Mouse (Mus musculus) limb, embryonic 14.5 days (tissue): ENCODE measurements at regions not wholly inside any gene's neighbourhood (a gene's known extent, or its start where the extent isn't known, plus 50 kb on each side); places are given as distances from the start of the nearest gene placed in this dataset.
"Not testable (repeated sequence)": the region's sequence is repeated elsewhere in the genome, so short reads cannot be mapped to it uniquely, and the experiment has no call there.

Experiments used
- ATAC-seq: fragments of 200-750 bp; cut with Nextera tagmentation; 2 replicates; pipeline ENCODE4 v1.8.0; 2017; ENCODE audit warnings: low read depth, moderate number of reproducible peaks, moderate TSS enrichment; ENCODE audit not compliant: low FRiP score
- DNase-seq: peaks from one replicate; pipeline ENCODE4 v3.0.0-alpha.2; 2015; ENCODE audit warnings: low spot score
- H3K27ac ChIP-seq: fragments of 300-500 bp; sonication (generic); replicated peaks from 2 replicates; pipeline ENCODE4 v1.5.1; 2014; ENCODE audit warnings: low read depth, mild to moderate bottlenecking, low read length, moderate library complexity, mixed read lengths
- H3K27me3 ChIP-seq: fragments of 300-500 bp; sonication (generic); 2 replicates; pipeline ENCODE4 v1.6.1; 2014; ENCODE audit warnings: low read length, mixed read lengths; ENCODE audit not compliant: control insufficient read depth, insufficient read depth
- H3K36me3 ChIP-seq: fragments of 300-500 bp; sonication (generic); 2 replicates; pipeline ENCODE4 v1.6.1; 2014; ENCODE audit warnings: mild to moderate bottlenecking, low read length, moderate library complexity, mixed read lengths; ENCODE audit not compliant: control insufficient read depth, insufficient read depth
- H3K4me1 ChIP-seq: fragments of 300-500 bp; sonication (generic); 2 replicates; pipeline ENCODE4 v1.6.1; 2014; ENCODE audit warnings: antibody characterized with exemption, low read length, mixed read lengths; ENCODE audit not compliant: control insufficient read depth, insufficient read depth
- H3K4me2 ChIP-seq: fragments of 300-500 bp; sonication (generic); replicated peaks from 2 replicates; pipeline ENCODE4 v1.6.1; 2014; ENCODE audit warnings: low read depth, mild to moderate bottlenecking, low read length, moderate library complexity; ENCODE audit not compliant: severe bottlenecking
- H3K4me3 ChIP-seq: fragments of 300-500 bp; sonication (generic); replicated peaks from 2 replicates; pipeline ENCODE4 v1.5.1; 2014; ENCODE audit warnings: low read length
- H3K9ac ChIP-seq: fragments of 300-500 bp; sonication (generic); 2 replicates; pipeline ENCODE4 v1.6.1; 2014; ENCODE audit warnings: mild to moderate bottlenecking, low read depth, low read length, moderate library complexity; ENCODE audit not compliant: severe bottlenecking
- H3K9me3 ChIP-seq: fragments of 300-500 bp; sonication (generic); 2 replicates; pipeline ENCODE4 v1.6.1; 2016; ENCODE audit warnings: low read length; ENCODE audit not compliant: control insufficient read depth
- POLR2A ChIP-seq: fragments of 200-500 bp; IDR thresholded peaks from 2 replicates; pipeline ENCODE4 v1.8.0; 2012; ENCODE audit warnings: inconsistent platforms, mild to moderate bottlenecking, moderate library complexity, borderline replicate concordance; ENCODE audit not compliant: insufficient read depth, insufficient read length; ENCODE audit errors: extremely low read depth
- WGBS: fragments of 180-500 bp; shearing (Covaris S2); extraction: QIAGEN DNeasy Blood & Tissue Kit; methylation state at CpG from one replicate; pipeline ENCODE4 v1.1.7; 2014; 5-methylcytosine and 5-hydroxymethylcytosine counted together

- Histone ChIP-seq H3K9me3 (no peaks in the 10 kb centered on the region), H3K9ac (no peak overlapping the region), H3K4me1 (no peaks in the 10 kb centered on the region), H3K36me3 (no peaks in the 10 kb centered on the region), H3K4me3 (no peak overlapping the region), H3K4me2 (no peak overlapping the region), H3K27ac (no peak overlapping the region), H3K27me3 (no peaks in the 10 kb centered on the region)
- ATAC-seq (no peak), DNase-seq (no peak)
- 79% methylated on average over 10 of the region's 10 CpGs for WGBS
- no peak for TF ChIP-seq POLR2A
Measured at GRCm38 (mm10) chr11:40510325-40511239, 184.4 kb downstream of the Mat2b start.

- DNase-seq (no peak), ATAC-seq (no peak)
- no peak overlapping the region for H3K9ac ChIP-seq
- H3K27ac ChIP-seq: no peak overlapping the region
- H3K36me3 ChIP-seq: no peaks in the 10 kb centered on the region
- no peak overlapping the region for H3K4me2 ChIP-seq
- H3K27me3 ChIP-seq: no peaks in the 10 kb centered on the region
- no peak overlapping the region for H3K4me3 ChIP-seq
- 24% methylated on average over 6 of the region's 6 CpGs for WGBS
- no peaks in the 10 kb centered on the region for H3K9me3 ChIP-seq
- H3K4me1 ChIP-seq: no peaks in the 10 kb centered on the region
- TF ChIP-seq POLR2A: no peak
Measured at GRCm38 (mm10) chr11:40491599-40491998, 203.4 kb downstream of the Mat2b start.

GRCm38 (mm10) chr11:40478171-40478570 lies 216.8 kb downstream of the Mat2b start:
- not testable (repeated sequence) for H3K9me3 ChIP-seq, H3K4me2 ChIP-seq, H3K36me3 ChIP-seq, H3K9ac ChIP-seq, H3K27ac ChIP-seq, H3K4me1 ChIP-seq, ATAC-seq, H3K4me3 ChIP-seq, DNase-seq, H3K27me3 ChIP-seq
- WGBS: 50% methylated on average over 6 of the region's 6 CpGs

GRCm38 (mm10) chr11:40477294-40477693 lies 217.7 kb downstream of the Mat2b start:
- no peaks in the 10 kb centered on the region for H3K36me3 ChIP-seq
- H3K4me3 ChIP-seq: no peak overlapping the region
- ATAC-seq (no peak), DNase-seq (no peak)
- WGBS: 40% methylated on average over 7 of the region's 7 CpGs
- TF ChIP-seq POLR2A: no peak
- H3K27me3 ChIP-seq: no peaks in the 10 kb centered on the region
- H3K27ac ChIP-seq: no peak overlapping the region
- no peaks in the 10 kb centered on the region for H3K4me1 ChIP-seq
- H3K4me2 ChIP-seq: no peak overlapping the region
- no peak overlapping the region for H3K9ac ChIP-seq
- no peaks in the 10 kb centered on the region for H3K9me3 ChIP-seq

GRCm38 (mm10) chr11:40469080-40469705 lies 225.8 kb downstream of the Mat2b start:
- no peak overlapping the region for H3K4me3 ChIP-seq
- no peak for TF ChIP-seq POLR2A
- H3K9me3 ChIP-seq: no peaks in the 10 kb centered on the region
- ATAC-seq (peak; percentile 37; the same call in 1 of the 2 replicates), DNase-seq (peak; percentile 75)
- 20% methylated on average over 6 of the region's 6 CpGs for WGBS
- no peak overlapping the region for H3K27ac ChIP-seq
- no peaks in the 10 kb centered on the region for H3K27me3 ChIP-seq
- H3K4me1 ChIP-seq: no peaks in the 10 kb centered on the region
- no peak overlapping the region for H3K4me2 ChIP-seq
- no peak overlapping the region for H3K9ac ChIP-seq
- no peaks in the 10 kb centered on the region for H3K36me3 ChIP-seq
